Mouse (Mus musculus) liver, adult 2 months (tissue): ENCODE data around the gene Fbrsl1.

Source experiments
- CTCF ChIP-seq: fragments of 200-500 bp; IDR thresholded peaks from 2 replicates; pipeline ENCODE4 v1.5.1; 2011; ENCODE audit warnings: low read depth, low read length, control low read depth
- POLR2A ChIP-seq: fragments of 200-500 bp; IDR thresholded peaks from 2 replicates; pipeline ENCODE4 v1.6.1; 2011; ENCODE audit warnings: low read length, control low read depth; ENCODE audit not compliant: insufficient read depth; ENCODE audit errors: extremely low read depth

- no peak for TF ChIP-seq POLR2A
- TF ChIP-seq CTCF, result no peak
These were observed 47.2 kb downstream of the Fbrsl1 start for GRCm38 (mm10) chr5:110401101-110401500.
